Mouse (Mus musculus) testis, postnatal 10 days (tissue): ENCODE measurements at regions not wholly inside any gene's neighbourhood (a gene's known extent, or its start where the extent isn't known, plus 50 kb on each side); places are given as distances from the start of the nearest gene placed in this dataset.
A peak's percentile ranks its signal among the peaks of the same experiment; 100 is the strongest.

ENCODE experiments used
- DNase-seq: peaks from one replicate; pipeline ENCODE4 v3.0.0; 2021; ENCODE audit warnings: low spot score

DNA sequence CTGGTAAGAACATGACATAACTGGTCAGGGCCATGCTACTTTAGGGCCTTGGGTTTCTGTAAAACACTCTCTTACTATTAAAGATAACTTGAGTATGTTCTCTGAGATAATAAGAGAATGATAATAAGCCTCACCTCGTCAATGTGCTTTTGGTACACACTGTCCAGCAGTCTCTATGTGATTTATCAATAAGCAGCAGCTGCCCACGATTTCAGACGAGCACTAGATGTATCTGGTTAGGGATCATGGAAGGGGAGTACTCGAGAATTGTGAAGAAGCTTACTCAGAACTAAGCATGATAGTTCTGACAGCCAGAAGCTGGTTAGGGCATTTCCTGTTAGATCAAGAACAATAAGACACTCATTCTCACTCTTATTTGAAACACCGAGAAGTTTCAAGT is 53.8 kb downstream of the Neurod6 start:
- DNase-seq: no peak

DNA sequence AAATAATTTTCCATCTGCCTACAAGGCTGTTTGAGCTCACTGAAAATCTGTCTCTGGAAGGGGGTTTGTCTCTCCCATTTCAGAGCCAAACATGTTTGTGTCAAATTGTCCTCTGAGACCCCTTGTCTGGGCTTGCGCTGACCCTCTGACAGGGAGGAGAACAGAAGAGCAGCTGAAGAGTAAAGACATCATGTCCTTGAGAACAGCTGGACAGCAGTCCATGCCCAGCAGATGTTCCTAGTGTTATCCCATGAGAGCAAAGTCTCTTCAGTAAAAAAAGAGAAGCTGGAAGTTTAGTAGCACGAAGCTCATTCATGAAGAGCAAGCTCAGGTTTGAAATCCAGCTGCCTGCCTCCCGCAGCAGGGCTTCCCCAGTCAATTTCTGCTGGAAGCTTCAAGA is 60.7 kb downstream of the Neurod6 start:
- no peak for DNase-seq

DNA sequence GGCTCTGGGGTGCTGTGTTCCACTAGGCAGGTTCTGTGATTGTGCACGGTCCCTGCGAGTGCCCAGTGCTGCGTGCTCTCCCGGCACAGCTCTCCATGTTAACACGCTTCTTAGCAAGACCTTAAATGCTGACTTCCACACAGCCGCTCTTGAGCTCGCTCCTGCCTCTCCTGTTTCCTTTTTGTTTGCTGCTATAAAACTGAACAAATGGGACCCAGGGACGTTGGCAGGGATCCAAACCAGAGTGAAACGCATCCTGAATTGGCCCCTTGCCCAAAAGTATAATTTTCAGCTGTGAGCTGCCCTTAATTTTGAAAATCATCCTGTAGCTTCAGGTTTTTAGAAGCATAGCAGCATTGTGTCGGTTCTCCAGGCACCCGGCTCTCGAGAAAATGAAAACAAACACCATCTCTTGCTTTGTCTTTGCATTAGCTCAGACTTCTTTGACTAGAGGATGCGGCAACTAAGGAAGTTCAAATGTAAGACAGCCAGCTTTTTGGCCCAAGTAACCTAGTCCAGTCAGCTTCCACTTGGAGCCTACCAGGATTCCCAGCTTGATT is 63.1 kb downstream of the Neurod6 start:
- DNase-seq: peak; percentile 51

- no peak for DNase-seq
These were observed 70.7 kb downstream of the Neurod6 start for GRCm38 (mm10) chr6:55610395-55610794.

DNA sequence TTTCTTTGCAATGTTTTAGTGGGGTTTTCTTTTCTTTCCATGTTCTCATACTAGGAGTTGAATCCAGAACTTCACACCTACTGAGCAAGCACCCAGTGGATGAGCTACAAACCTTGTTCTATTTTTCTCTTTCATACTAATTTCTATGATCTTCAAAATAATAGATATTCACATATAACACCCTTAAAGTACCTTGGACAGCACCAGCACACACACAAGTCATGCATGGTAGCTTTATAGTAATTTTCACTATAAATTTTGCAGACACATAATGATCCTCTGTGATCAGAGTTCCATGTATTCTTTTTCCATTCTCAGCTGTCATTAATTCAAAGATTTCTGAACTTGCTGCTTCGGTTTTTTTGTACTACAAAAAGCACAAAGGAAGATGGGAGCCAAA is 71.1 kb downstream of the Neurod6 start:
- no peak for DNase-seq

DNA sequence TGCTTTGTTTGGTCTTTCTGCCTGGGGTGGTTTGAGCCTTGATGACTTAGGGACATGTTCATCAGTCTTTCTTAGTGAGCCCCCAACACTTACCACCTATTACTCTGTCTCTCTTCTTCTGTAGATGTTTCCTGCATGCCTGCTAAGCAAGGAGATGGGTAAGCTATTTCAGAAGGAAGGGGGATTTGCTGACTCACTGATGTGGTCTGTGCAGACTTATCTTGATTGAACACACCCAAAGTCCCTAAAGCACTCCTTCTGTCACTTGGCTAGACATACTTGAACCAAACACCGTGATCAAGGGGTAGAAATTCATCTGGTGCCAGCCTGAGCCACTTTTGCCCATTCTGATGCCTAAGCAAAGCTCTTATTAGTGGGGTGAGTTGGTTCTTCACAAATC is 72.0 kb downstream of the Neurod6 start:
- DNase-seq: no peak

DNA sequence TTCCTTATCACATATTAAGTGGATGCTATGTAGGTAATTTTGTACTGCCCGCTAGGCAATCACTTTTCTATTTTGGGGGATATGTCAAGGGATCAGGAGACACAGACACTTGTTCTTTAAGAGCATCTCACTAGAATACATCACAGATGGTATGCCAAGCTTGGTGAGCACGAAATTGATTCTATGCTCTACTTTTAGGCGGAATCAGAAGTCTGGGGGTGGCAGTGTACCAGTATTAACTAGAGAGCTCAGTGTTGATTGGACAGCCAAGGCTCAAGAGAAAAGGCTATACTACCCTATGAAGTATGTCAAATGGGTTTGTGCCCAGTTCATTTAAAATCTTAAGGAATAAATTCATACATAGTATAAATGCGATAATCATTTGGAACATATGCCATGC is 84.0 kb downstream of the Neurod6 start:
- no peak for DNase-seq

DNA sequence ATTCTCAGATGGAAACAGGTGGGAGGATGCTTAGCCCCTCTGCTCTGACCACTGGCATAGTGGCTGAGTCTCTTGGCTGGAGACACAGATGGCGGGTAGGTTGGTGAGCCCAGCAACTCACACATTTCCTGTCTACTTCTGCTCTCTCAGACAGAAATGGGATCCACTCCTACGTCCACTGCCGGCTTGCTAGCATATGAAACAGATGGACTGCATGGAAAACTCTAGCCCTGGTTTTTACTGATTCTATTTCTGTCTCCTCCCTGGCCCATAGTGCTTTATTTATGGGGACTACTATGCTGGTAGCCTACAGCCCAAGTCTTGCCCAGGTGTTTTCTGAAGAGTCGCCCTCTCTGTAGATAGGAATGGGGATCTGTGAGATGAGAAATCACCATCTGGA is 88.9 kb downstream of the Neurod6 start:
- DNase-seq: no peak

GRCm38 (mm10) chr6:55581106-55581505 is 100.0 kb downstream of the Neurod6 start:
- no peak for DNase-seq

- no peak for DNase-seq
These were observed 101.0 kb downstream of the Neurod6 start for GRCm38 (mm10) chr6:55580036-55580435.

GRCm38 (mm10) chr6:55579611-55580010 is 101.5 kb downstream of the Neurod6 start:
- DNase-seq: no peak

GRCm38 (mm10) chr6:55579105-55579504 is 102.0 kb downstream of the Neurod6 start:
- DNase-seq: no peak

DNA sequence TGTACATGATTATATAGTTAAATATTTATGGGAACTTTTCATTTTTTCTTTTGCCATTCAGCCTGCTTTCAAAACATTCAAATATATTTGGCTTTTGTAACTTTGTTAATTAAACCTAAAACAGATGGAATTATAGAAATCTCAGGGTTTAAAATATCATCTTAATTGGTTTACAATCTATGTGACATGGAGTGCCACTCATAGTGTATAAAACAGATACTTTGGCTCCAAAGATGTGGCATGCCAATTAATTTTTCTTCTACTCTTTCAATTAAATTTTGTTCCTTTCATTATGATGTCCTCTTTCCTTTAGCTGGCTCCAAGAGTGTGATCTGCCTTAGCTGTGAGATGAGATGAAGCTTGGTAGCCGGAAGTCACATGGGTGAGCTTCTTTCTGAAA is 103.0 kb downstream of the Neurod6 start:
- no peak for DNase-seq

DNA sequence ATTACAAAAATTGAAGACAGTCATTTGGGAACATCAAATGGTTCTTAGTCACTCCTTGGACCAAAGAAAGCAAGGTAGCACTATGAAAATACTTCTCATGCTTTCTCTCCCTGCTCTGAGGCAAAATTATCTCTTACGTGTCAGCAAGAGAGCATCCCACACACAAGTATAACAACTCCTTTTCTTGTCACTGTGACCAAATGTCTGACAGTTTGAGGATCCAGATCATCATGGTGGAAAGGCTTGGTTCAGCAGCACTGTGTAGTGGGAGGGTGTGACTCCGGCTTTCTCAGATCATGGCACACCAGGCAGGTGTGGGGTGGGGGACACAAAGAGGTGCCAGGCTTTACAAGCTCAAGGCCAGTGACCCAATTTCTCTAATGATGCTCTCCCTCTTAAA is 113.5 kb downstream of the Neurod6 start:
- no peak for DNase-seq

DNA sequence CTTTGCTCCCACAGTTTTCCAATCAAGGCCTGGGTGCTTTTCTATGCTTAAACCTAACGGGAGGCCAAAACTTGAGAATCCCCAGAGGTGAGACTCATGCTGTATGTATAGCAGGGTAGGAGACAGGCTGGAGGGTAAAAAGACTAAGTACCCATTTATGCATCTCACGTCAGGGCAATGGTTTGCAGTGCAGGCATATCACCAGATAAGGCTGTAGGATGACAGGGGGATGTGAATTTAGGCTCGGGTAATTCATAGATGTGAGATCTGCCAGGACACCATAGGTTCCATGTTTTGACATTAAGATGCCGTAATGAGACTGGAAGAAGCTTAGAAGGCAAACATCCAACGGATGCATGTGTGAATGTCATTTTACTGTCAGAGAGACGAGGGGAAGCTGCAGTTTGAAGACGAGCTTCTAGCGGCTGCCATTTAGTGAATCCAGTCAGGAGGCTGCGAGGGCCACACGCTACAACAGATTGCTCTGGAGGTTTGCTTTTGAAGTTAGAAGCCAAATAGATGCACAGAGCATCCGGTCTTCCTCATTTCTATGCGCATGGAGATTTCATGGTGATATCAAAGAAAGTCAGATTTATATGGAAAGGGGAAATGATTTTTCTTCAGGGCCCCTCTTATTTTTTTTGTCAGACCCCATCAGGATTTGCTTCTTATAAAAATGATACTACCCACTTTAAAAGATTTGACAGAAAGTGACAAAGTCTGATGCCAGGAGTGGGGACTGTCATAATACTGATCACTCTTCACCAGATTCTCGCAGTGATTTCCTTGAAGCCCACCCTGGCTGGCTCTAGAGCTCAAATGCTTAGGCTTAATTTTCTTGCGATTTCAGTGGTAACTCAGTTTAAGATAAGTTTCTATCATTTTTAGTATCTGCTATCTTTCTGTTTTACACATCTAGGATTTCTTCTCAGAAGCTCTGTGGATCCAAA is 113.8 kb downstream of the Adcyap1r1 start:
- no peak for DNase-seq

DNA sequence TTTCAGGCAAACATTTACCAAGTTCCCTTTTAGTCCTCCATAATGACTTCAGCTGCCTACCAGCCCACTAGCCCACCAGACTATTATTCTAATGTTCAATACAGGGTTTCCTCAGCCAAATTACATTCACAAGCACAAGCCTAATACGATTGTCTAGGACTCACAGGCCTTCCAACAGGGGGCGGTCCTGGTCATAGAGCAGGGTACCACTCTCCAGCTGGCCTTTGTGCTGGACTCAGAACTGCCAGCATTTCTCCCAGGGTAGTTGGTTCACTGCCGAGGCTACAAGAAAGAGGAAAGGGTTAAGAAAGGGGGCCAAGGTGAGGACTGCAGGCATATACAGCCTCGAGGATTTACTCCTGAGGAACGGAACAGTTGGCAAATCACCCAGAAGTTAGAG is 108.8 kb downstream of the Adcyap1r1 start:
- no peak for DNase-seq

- DNase-seq: no peak
These were observed 108.0 kb downstream of the Adcyap1r1 start for GRCm38 (mm10) chr6:55559797-55560196.
